Mouse (Mus musculus) megakaryocyte progenitor cell, adult 5-6 weeks (primary cell): ENCODE data around the gene Vps33a. TPM values are rescaled to one million over a fixed set of nuclear protein-coding genes. Genes with fewer than 3 reads are reported as not detected.

Experiments
- ATAC-seq: replicated peaks from 2 replicates; pipeline ENCODE4 v1.8.0; 2016; ENCODE audit warnings: mild to moderate bottlenecking, moderate TSS enrichment, inconsistent platforms; ENCODE audit not compliant: poor library complexity
- total RNA-seq, 2 experiments: library from RNA; stranded (forward) in 1 of 2; stranded (reverse) in 1 of 2; fragments of 157-497, 149-512 nt in 1 of 2; fragments of 200-1000 nt in 1 of 2; gene quantifications; 2 replicates each; pipeline versions ENCODE4 v1.2.3 to v1.2.4; 2015 to 2017

Gene Vps33a
- total RNA-seq (2015) (16.4 and 17.7 TPM in 2 replicates), total RNA-seq (2017) (24.4 and 25.7 TPM in 2 replicates)

- peak; percentile 97 for ATAC-seq
Measured at GRCm38 (mm10) chr5:123572357-123573186, at the start of gene Vps33a. Gene Vps33a (minus strand): TSS chr5:123573038.

DNA sequence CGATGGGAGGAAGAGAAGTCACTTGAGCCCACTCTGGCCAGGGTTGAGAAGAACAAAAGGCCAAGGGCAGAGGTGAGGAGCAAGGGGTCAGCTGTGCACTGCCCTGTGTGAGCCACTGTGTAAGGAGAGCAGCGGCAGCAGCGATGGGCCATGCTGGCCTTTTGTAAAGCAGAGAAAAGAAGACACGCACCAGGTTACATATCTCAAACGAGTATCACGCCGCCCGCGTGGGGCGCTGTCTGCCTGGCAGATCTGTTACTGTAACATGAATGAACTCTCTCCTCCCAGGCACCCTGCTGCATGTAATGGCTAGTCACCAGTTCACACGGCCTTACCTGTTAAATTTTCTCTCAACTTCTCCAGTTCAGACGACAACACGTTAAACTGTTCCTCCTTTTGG lies 49.6 kb upstream of the Vps33a start:
- no peak for ATAC-seq

DNA sequence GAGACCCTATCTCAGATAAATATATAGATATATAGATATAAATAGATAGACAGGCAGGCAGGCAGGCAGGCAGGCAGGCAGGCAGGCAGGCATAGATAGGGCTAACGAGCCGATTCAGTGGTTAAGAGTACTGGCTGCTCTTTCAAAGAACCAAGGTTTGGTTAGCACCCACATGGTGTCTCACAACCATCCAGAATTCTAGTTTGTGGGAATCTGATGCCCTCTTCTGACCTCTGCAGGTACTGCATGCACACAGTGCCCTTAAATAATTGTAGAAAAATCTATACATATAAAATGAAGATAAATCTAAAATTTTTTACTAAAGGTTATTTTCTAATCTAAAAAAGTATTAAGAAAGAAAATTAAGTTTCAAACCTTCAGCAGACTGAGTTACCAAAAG lies 45.7 kb upstream of the Vps33a start:
- ATAC-seq = peak; percentile 87

DNA sequence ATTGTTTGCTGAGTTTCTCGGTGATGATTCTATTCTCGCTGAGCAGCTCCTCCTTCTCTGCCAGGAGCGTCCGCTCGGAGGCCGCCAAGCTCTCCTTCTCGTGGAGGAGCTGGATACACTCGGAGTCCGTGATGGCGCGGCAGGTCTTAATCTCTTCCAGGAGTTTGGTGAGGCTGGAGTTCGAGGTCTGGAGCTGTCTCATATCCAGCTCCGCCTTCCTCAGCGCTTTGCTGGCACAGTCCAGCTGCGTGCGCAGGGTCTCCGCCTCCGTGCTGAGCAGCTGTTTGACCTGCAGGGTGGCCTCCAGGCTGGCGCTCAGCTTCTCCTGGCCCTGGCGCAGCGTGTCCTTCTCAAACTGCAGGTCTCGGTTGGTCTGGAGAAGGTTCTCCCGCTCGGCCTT lies 41.4 kb upstream of the Vps33a start:
- ATAC-seq = no peak

GRCm38 (mm10) chr5:123609843-123610242 lies 37.0 kb upstream of the Vps33a start:
- peak; percentile 90 for ATAC-seq

DNA sequence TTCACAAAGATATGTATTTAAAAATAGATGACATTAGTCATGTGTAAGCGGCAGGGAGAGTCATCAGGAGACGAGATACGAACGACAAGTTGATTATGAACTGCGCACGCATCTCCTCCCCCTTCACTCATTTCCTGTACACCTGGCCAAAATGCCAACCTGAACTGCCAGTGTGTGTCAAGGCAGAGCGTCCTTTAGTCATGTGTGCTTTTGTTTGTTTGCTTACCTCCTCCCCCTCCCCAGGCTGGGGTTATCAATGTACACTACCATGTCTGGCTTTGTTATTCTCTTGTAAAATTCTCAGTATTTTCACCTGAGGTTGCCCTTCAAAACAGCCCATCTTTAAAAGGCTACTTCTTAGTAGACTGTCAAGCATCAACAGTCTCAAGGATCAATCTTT lies 36.6 kb upstream of the Vps33a start:
- ATAC-seq = no peak

GRCm38 (mm10) chr5:123607211-123607669 lies 34.4 kb upstream of the Vps33a start:
- no peak for ATAC-seq

DNA sequence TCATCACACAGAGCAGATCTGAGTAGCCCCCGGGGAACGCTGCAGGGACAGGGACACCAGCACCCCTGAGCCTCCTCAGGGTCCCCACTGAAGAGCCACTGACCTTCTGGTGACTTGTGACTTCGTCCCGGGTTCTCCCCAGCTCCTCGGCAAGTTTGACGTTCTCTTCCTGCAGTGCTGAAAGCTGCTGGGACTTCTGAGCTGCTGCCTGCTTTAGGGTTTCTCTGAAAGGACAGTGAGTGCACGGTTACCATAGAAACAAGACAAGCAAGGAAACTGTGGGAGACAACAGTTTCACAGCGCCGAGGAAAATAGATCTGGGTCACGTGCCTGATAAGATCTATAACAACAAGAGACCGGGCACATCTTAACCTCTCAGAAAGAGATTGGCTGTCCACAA lies 30.7 kb upstream of the Vps33a start:
- no peak for ATAC-seq

DNA sequence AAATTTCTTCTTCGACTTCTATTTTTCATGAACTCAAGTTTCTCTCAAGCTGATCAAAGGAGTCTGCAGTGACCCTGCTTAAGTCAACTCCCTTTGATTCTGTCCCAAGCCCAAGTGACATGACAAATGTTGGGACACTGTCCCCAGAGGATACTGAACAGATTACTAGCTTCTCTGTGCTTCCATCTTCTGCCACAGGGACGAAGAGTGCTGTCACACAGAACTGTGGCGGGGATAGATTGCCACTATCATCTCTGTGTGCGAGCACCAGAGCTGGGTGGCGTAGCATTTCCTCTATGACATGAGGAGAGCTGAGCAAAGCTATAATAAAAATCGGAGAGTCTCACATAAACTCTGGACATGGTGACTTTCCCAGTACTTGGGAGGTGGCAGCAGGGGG lies 29.3 kb upstream of the Vps33a start:
- ATAC-seq = no peak

- no peak for ATAC-seq
Measured at GRCm38 (mm10) chr5:123599319-123599718, 26.5 kb upstream of the Vps33a start.

DNA sequence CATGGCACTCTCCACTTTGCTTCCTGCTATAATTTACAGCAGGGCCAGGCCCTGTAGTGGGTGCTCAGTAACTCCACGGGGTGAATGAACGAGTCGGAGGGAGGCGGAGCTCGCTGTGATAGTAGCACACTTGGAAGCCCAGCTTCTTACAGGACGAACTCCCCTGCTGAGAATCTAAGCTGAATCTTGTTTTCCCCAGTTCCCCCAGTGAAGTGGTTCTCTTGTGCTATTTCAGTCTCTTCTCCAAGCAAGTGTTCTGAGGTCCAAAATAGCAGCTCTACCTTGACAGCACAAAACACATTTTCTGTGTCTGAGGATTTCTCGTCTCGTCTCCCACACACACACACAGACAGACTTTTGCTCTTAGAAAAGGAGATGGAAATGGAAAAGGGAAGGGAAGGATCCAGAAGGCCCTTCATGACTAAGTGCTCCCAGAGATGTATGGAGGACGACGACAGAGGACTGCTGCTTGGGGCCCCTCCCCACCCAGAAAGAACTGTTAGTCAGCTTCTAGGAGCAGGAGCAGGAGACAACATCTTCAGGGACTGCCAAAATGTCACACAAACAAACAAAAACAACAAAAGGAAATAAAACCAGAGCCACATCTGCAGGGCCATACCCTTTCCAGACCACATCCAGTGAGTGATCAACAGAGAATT lies 20.9 kb upstream of the Vps33a start:
- ATAC-seq = no peak

DNA sequence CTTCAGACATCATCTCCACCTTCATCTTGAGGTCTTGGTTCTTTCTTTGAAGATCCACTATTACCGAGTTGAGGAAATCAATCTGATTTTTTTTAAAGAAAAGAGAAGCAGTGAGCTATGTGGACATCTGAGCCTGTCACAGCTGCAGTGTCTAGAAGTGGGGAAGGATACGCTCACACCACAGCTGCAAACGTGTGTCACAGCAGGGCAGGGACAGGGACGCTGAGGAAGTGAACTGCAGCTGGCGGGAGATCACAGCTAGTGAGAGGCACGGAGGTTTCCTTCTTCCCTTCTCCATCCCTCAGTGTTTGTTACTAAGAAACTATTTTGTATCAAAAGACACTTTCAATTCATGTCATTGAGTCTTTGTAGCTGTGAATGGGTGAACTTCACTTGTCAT lies 7.2 kb upstream of the Vps33a start:
- peak; percentile 31; the same call in 1 of the 2 replicates for ATAC-seq

DNA sequence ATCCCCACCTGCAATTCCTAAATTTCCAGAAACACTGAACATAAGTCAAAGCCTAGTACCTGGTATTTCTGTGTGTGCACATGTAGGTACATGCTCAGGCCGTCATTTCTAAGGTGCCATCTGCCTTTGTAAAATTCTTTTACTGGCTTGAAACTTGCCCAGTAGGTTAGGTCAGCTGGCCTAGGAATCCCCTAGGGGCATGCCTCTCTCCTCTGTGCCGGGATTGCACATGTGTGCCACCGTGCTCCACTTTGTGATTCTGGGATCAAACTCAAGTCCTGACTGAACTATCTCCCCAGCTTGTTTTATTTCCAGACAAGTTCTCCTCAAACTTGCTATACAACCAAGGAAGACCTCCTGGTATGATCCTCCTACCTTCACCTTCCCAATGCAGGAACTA lies 3.9 kb upstream of the Vps33a start:
- no peak for ATAC-seq

GRCm38 (mm10) chr5:123573362-123573761 lies 524 bp upstream of the Vps33a start:
- ATAC-seq = no peak

- no peak for ATAC-seq
Measured at GRCm38 (mm10) chr5:123561128-123561527, 11.7 kb downstream of the Vps33a start.

DNA sequence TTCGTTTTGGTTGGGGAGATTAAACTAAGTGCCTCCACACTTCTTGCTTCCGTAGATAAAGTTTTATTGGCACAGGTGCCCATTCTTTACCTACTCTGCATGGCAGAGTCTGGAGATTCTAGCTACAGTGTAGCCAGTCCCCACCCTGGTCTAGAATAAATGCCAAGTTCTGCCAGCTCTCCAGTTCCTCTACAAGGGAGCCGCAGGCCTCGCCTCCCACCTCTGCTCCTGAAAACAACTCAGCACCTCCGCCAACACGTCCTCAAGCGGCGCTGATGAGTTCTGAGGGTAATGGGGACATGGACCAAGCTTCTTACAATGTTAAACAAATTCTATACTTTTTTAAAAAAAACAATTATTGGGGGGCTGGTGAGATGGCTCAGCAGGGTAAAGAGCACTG lies 13.2 kb downstream of the Vps33a start:
- ATAC-seq = no peak

- ATAC-seq = no peak
Measured at GRCm38 (mm10) chr5:123556451-123556850, 16.4 kb downstream of the Vps33a start.

GRCm38 (mm10) chr5:123555693-123556092 lies 17.1 kb downstream of the Vps33a start:
- peak; percentile 86 for ATAC-seq

DNA sequence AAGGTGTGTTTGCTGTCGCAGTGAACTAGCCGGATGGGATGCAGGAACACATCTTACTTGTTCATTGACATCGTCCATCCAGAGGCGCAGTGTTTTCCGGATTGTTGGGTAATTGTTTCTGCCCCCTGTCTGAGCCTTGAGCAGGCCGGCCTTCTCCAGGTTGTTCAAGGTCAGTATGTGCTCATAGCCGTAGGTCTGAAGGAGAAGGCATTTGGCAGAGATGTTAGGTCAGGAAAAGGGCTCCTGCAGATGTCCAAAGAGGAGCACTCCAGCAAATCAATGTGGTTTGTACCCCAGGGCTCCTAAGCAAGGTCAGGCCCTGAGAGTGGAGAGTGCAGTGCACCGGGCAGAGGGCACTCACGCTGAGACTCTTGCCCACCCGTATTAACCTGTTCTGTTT lies 39.0 kb downstream of the Vps33a start:
- ATAC-seq = no peak

GRCm38 (mm10) chr5:123530056-123530455 lies 42.8 kb downstream of the Vps33a start:
- no peak for ATAC-seq

GRCm38 (mm10) chr5:123528641-123529040 lies 44.2 kb downstream of the Vps33a start:
- ATAC-seq = no peak

DNA sequence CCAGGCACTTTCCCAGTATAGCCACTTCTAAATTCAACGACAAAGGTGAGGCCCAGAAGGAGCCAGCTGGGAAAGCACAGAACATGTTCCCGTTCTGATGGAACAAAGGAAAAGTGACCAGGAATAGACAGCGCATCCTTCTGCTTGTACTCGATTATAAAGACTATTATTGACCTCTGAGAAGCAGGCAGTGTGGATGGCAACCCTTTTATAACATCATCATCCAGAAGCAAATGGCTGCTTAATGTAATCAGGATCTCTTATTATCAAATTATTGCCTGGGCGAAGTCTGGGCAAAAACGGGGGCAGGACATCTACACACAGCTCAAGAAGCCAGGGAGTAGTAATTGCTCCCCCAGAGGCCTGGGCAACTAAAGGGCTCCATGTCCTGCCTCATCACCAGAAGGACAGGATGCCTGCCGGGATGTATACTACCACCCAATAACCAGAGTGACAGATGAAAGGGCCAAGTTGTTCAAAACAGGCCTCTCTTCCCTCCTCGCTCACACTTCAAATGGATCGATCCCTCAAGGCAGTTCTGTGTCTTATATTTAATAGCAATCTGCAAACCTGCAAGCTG lies 46.8 kb downstream of the Vps33a start:
- no peak for ATAC-seq
